Mouse (Mus musculus) testis, adult 2 months (tissue): Measurements from ENCODE around the gene Nab1.

ENCODE experiments used
- CTCF ChIP-seq: fragments of 200-500 bp; IDR thresholded peaks from 2 replicates; pipeline ENCODE4 v1.5.1; 2012; ENCODE audit warnings: low read depth, mild to moderate bottlenecking, inconsistent platforms, low read length, moderate library complexity; ENCODE audit not compliant: control insufficient read depth, insufficient read depth, insufficient replicate concordance
- POLR2A ChIP-seq: fragments of 200-500 bp; IDR thresholded peaks from 2 replicates; pipeline ENCODE4 v1.6.1; 2012; ENCODE audit warnings: low read depth, mild to moderate bottlenecking, inconsistent platforms, low read length, moderate library complexity; ENCODE audit not compliant: control insufficient read depth

DNA sequence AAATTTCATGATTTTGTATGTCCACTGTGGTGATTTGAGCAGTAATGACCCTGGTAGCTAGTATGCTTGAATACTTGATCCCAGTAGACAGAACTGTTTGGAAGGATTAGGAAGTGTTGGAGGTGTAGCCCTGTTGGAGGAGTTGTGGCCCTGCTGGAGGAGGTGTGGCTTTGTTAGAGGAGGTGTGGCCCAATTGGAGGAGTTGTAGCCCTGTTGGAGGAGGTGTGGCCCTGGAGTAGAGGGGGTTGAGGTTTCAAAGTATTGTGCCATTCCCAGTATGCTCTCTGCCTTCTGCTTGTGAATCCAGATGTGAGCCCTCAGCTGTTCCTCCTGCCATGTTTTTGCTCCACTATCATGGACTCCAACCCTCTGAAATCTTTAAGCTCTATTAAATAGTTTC lies 29.5 kb upstream of the Nab1 start:
- no peak for TF ChIP-seq CTCF
- TF ChIP-seq POLR2A: no peak
